Mouse (Mus musculus) forebrain, embryonic 15.5 days (tissue): ENCODE data around the gene Pigv. TPM values are rescaled to one million over a fixed set of nuclear protein-coding genes. Genes with fewer than 3 reads are reported as not detected.
"Not testable (repeated sequence)": the region's sequence is repeated elsewhere in the genome, so short reads cannot be mapped to it uniquely, and the experiment has no call there.

ENCODE experiments used
- ATAC-seq: fragments of 200-750 bp; cut with Nextera tagmentation; replicated peaks from 2 replicates; pipeline ENCODE4 v1.8.0; 2017; ENCODE audit warnings: mild to moderate bottlenecking, moderate TSS enrichment, moderate library complexity
- H3K27ac ChIP-seq: fragments of 300-500 bp; sonication (generic); replicated peaks from 2 replicates; pipeline ENCODE4 v1.5.1; 2015; ENCODE audit warnings: mild to moderate bottlenecking, inconsistent platforms
- H3K27me3 ChIP-seq: fragments of 300-500 bp; sonication (generic); 2 replicates; pipeline ENCODE4 v1.6.1; 2015; ENCODE audit warnings: inconsistent platforms
- H3K36me3 ChIP-seq: fragments of 300-500 bp; sonication (generic); 2 replicates; pipeline ENCODE4 v1.6.1; 2015; ENCODE audit warnings: mild to moderate bottlenecking, inconsistent platforms
- H3K4me1 ChIP-seq: fragments of 300-500 bp; sonication (generic); 2 replicates; pipeline ENCODE4 v1.6.1; 2015; ENCODE audit warnings: inconsistent platforms
- H3K4me2 ChIP-seq: fragments of 300-500 bp; sonication (generic); replicated peaks from 2 replicates; pipeline ENCODE4 v1.6.1; 2015; ENCODE audit warnings: mild to moderate bottlenecking, inconsistent platforms
- H3K4me3 ChIP-seq: fragments of 300-500 bp; sonication (generic); 2 replicates; pipeline ENCODE4 v1.5.1; 2015; ENCODE audit warnings: mild to moderate bottlenecking, inconsistent platforms
- H3K9ac ChIP-seq: fragments of 300-500 bp; sonication (generic); replicated peaks from 2 replicates; pipeline ENCODE4 v1.6.1; 2015; ENCODE audit warnings: mild to moderate bottlenecking, inconsistent platforms
- H3K9me3 ChIP-seq: fragments of 300-500 bp; sonication (generic); 2 replicates; pipeline ENCODE4 v1.6.1; 2016; ENCODE audit warnings: inconsistent platforms
- WGBS: fragments of 180-500 bp; shearing (Covaris S2); methylation state at CpG from one replicate; pipeline ENCODE4 v1.1.7; 2015; ENCODE audit warnings: mixed read lengths; 5-methylcytosine and 5-hydroxymethylcytosine counted together
- polyA plus RNA-seq: library from polyadenylated mRNA; unstranded; fragments of >200 nt; fragmentation: Nextera tagmentation; extraction: Ambion mirVana; gene quantifications from 2 replicates; pipeline ENCODE4 v1.2.1, GENCODE M21; 2015

The Pigv gene
- polyA plus RNA-seq, 1 experiment from 2014 or later, result 16.9 TPM

- no peak overlapping the region for H3K4me2 ChIP-seq
- 13% methylated on average over 4 of the region's 4 CpGs for WGBS
- H3K27ac ChIP-seq, result no peak overlapping the region
- H3K36me3 ChIP-seq, result no peaks in the 10 kb centered on the region
- ATAC-seq, result no peak
- H3K27me3 ChIP-seq, result no peaks in the 10 kb centered on the region
- no peak overlapping the region for H3K9ac ChIP-seq
- H3K4me1 ChIP-seq, result peaks cover 37% of the 10 kb centered on the region
- no peaks in the 10 kb centered on the region for H3K9me3 ChIP-seq
- H3K4me3 ChIP-seq, result no peak overlapping the region
These were observed 15.4 kb downstream of the Pigv start for GRCm38 (mm10) chr4:133656997-133657396.

- Histone ChIP-seq H3K4me3 (no peak overlapping the region), H3K27ac (no peak overlapping the region), H3K9ac (no peak overlapping the region), H3K9me3 (no peaks in the 10 kb centered on the region), H3K4me1 (peaks cover 35% of the 10 kb centered on the region), H3K27me3 (no peaks in the 10 kb centered on the region), H3K36me3 (no peaks in the 10 kb centered on the region), H3K4me2 (no peak overlapping the region)
- WGBS, result 55% methylated on average over 4 of the region's 4 CpGs
- no peak for ATAC-seq
These were observed 16.2 kb downstream of the Pigv start for GRCm38 (mm10) chr4:133656294-133656693.

DNA sequence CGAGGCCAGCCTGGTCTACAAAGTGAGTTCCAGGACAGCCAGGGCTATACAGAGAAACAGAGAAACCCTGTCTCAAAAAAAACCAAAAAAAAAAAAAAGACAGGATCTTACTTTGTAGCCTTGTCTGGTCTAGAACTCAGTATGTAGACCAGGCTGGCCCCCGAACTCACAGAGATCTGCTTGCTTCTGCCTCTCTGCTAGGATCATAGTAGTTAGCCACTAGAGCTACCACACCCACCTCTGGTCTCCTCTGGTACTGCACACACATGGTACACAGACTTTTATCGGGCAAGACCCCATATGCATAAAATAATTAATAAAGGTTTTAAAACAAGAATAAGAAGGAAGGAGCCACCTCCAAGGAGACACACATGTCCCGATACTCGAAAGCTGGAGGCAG is 18.4 kb downstream of the Pigv start:
- not testable (repeated sequence) for ATAC-seq, H3K4me2 ChIP-seq
- 95% methylated on average over 5 of the region's 5 CpGs for WGBS

DNA sequence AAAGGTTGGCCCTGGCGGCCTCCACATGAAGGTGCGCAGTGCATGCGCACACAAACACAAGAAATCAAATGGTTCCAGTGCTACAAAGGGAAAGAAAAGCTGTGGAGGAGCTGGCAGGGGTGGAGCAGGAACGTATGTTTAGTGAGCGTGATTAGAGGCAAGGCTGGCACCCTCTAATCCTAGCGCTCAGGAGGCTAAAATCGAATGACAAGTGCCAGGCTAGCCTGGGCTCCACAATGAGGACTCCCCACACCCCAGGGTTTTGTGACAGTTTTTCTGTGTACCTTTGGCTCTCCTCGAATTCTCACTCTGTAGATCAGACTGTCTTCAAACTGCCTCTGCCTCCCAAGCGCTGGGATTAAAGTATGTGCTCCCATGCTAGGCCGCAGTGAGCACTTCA is 19.7 kb downstream of the Pigv start:
- Histone ChIP-seq H3K9me3 (no peaks in the 10 kb centered on the region), H3K4me3 (no peak overlapping the region), H3K27me3 (no peaks in the 10 kb centered on the region), H3K36me3 (no peaks in the 10 kb centered on the region), H3K27ac (no peak overlapping the region), H3K9ac (no peak overlapping the region), H3K4me1 (peaks cover 6% of the 10 kb centered on the region), H3K4me2 (no peak overlapping the region)
- ATAC-seq, result no peak
- WGBS, result 80% methylated on average over 10 of the region's 10 CpGs

More for the DNA sequence above, 18.4 kb downstream of the Pigv start:
- not testable (repeated sequence) for H3K27ac ChIP-seq, H3K4me3 ChIP-seq, H3K9ac ChIP-seq, H3K9me3 ChIP-seq, H3K27me3 ChIP-seq, H3K36me3 ChIP-seq
- peaks cover 13% of the 10 kb centered on the region for H3K4me1 ChIP-seq

DNA sequence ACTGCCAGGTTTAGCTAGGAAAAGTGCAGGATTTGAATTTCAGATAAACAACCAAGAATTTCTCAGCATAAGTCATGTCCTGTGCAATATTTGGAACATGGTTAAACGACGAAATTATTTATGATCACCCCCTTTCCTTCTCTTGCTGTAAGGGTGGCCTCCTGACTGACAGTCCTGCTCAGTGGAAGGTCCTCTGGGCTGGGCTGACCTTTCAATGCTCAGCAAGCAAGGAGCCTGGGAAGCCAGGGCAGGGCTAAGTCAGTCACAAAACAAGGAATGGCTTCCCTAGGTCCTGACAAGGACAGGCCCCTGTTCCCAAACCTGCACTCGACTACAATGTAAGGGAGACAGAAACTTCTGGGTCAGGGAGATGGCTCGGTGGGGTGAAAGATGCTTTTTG is 20.5 kb downstream of the Pigv start:
- Histone ChIP-seq H3K27ac (no peak overlapping the region), H3K4me2 (no peak overlapping the region), H3K27me3 (no peaks in the 10 kb centered on the region), H3K4me3 (no peak overlapping the region), H3K4me1 (peaks cover under 1% of the 10 kb centered on the region; the same call in 1 of the 2 replicates), H3K9me3 (no peaks in the 10 kb centered on the region), H3K36me3 (no peaks in the 10 kb centered on the region), H3K9ac (no peak overlapping the region)
- no peak for ATAC-seq
- WGBS, result 71% methylated on average over 4 of the region's 4 CpGs

DNA sequence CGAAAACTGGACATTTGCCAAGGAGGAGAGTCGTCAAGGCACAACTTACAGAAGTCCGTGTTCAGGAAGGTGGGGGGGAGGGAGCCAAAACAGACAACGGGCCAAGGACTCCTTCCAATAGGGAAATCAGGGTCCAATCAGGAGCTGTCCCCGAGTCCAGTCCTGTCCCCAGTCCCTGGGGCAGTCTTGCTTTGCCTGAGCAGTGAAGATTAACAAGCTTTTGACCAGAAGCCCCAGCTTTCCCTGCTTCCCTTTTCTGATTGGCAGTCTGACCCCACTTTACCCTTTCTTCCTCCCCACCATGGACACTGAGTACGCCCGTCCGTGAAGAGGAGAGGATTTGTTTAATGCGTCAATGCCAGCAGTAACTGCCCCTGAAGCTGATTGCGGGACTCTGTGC is 21.0 kb downstream of the Pigv start:
- Histone ChIP-seq H3K4me3 (no peak overlapping the region), H3K27me3 (no peaks in the 10 kb centered on the region), H3K27ac (no peak overlapping the region), H3K9ac (no peak overlapping the region), H3K9me3 (no peaks in the 10 kb centered on the region), H3K4me2 (no peak overlapping the region), H3K36me3 (no peaks in the 10 kb centered on the region), H3K4me1 (no peaks in the 10 kb centered on the region)
- WGBS, result 44% methylated on average over 10 of the region's 10 CpGs
- no peak for ATAC-seq

- no peaks in the 10 kb centered on the region for H3K9me3 ChIP-seq
- no peak within 1 kb of the TSS for H3K27ac ChIP-seq
- no peaks in the 10 kb centered on the region for H3K4me1 ChIP-seq
- 36% methylated on average over 7 of the region's 7 CpGs for WGBS
- peak within 1 kb of the TSS; percentile 20 for H3K4me2 ChIP-seq
- H3K9ac ChIP-seq, result no peak within 1 kb of the TSS
- no peak within 1 kb of the TSS for H3K4me3 ChIP-seq
- ATAC-seq, result no peak
- H3K27me3 ChIP-seq, result no peaks in the 10 kb centered on the region
- H3K36me3 ChIP-seq, result no peaks in the 10 kb centered on the region
These were observed 22.3 kb downstream of the Pigv start, which contains the start of gene Zdhhc18 for GRCm38 (mm10) chr4:133649989-133650699. Zdhhc18 (minus strand) TSS chr4:133650154.

GRCm38 (mm10) chr4:133649464-133649863 is 23.0 kb downstream of the Pigv start:
- 84% methylated on average over 5 of the region's 5 CpGs for WGBS
- not testable (repeated sequence) for H3K4me3 ChIP-seq, H3K9ac ChIP-seq, H3K27ac ChIP-seq, H3K36me3 ChIP-seq, ATAC-seq, H3K27me3 ChIP-seq, H3K9me3 ChIP-seq, H3K4me1 ChIP-seq
- H3K4me2 ChIP-seq, result peak overlapping the region; percentile 20

- Histone ChIP-seq H3K9ac (no peak overlapping the region), H3K27me3 (no peaks in the 10 kb centered on the region), H3K36me3 (no peaks in the 10 kb centered on the region), H3K9me3 (no peaks in the 10 kb centered on the region), H3K4me3 (no peak overlapping the region), H3K4me2 (no peak overlapping the region), H3K4me1 (no peaks in the 10 kb centered on the region), H3K27ac (no peak overlapping the region)
- ATAC-seq, result no peak
- 37% methylated on average over 21 of the region's 21 CpGs for WGBS
These were observed 26.8 kb downstream of the Pigv start for GRCm38 (mm10) chr4:133645680-133646079.

DNA sequence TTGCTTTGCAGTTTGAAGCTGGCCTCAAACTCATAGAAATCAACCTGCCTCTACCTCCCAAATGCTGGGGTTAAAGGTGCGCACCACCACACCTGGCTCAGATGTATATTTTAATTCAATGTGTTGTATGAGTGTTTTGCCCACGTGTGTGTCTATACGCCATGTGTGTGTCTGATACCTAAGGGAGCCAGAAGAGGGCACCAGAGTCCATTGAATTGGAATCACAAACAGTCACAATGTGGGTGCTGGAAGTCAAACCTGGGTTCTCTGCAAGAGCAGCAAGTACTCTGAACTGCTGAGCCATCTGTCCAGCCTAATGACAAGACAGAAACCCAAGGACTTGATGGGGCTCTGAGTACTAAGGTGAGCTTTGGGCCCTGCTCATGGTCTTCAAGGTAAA is 27.3 kb downstream of the Pigv start:
- Histone ChIP-seq H3K4me1 (no peaks in the 10 kb centered on the region), H3K4me2 (no peak overlapping the region), H3K4me3 (no peak overlapping the region), H3K27me3 (no peaks in the 10 kb centered on the region), H3K27ac (no peak overlapping the region), H3K36me3 (no peaks in the 10 kb centered on the region), H3K9ac (no peak overlapping the region), H3K9me3 (no peaks in the 10 kb centered on the region)
- 86% methylated on average over 3 of the region's 3 CpGs for WGBS
- no peak for ATAC-seq

DNA sequence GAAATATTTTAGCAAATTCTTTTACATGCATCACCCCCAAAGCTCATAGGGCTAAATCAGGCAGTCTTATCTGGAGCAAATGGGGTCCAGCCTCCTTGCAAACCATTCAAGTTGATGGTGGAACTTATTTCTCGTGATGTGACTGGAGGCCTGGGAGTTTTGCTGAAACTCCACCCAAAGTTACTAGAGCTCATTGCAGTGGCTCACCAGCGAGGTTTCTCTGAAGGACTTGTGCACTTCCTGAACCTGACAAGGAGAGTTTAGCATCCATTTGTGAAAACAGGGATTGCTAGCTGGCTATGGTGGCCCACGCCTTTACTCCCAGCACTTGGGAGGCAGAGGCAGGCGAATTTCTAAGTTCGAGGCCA is 38.4 kb downstream of the Pigv start:
- Histone ChIP-seq H3K4me1 (peaks cover 16% of the 10 kb centered on the region), H3K27me3 (no peaks in the 10 kb centered on the region), H3K9ac (no peak overlapping the region), H3K27ac (no peak overlapping the region), H3K9me3 (no peaks in the 10 kb centered on the region), H3K4me3 (no peak overlapping the region), H3K36me3 (no peaks in the 10 kb centered on the region), H3K4me2 (no peak overlapping the region)
- no peak for ATAC-seq
- WGBS, result 84% methylated on average over 5 of the region's 5 CpGs

DNA sequence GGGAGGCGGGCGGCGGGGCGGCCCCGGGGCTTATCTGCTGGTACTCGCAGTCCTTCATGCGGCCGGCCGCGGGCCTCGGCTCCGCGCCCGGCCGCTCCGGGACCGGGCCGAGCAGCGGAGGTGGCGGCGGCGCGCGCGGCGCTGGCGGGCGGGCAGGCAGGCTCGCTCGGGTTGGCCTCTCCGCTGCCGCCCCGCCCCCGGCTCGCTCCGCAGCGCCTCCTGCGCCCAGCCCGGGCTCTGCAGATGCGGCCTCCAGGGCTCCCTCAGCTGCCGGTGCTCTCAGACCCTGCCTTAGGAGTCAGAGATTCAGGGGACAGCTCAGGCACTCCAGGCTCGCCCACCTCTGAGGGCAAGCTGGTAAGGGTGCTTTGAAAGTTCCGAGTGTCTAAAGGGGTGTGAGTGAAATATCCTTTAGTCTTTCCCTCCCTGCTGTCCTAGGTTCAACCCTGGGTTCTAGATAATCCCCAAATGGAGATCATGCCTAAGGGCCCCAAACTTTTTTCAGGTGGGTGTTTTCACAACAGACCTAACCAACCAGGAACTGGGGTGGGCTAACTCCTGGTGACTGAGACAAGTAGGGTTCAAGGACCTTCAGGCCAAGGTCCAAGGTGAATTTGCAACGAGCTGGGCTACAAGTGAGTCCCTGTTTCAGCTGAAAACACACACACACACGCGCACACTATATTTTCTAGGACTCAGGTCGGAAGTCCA is 39.0 kb downstream of the Pigv start:
- peak; percentile 94 for ATAC-seq
- Histone ChIP-seq H3K9me3 (no peaks in the 10 kb centered on the region), H3K4me1 (peaks cover 16% of the 10 kb centered on the region), H3K27me3 (no peaks in the 10 kb centered on the region), H3K4me3 (peak overlapping the region; percentile 88), H3K36me3 (no peaks in the 10 kb centered on the region), H3K27ac (peak overlapping the region; percentile 84), H3K9ac (peak overlapping the region; percentile 92), H3K4me2 (peak overlapping the region; percentile 97)
- WGBS, result 10% methylated on average over 36 of the region's 47 CpGs
